Mouse (Mus musculus) small intestine, adult 2 months (tissue): ENCODE results near the gene Zbtb25. TPM values are rescaled to one million over a fixed set of nuclear protein-coding genes. Genes with fewer than 3 reads are reported as not detected.
A peak's percentile ranks its signal among the peaks of the same experiment; 100 is the strongest.

ENCODE experiments used
- H3K27ac ChIP-seq: fragments of 200-500 bp; 2 replicates; pipeline ENCODE4 v1.5.1; 2012; ENCODE audit warnings: low read depth, low read length, control low read depth, inconsistent platforms; ENCODE audit not compliant: insufficient read depth
- H3K27me3 ChIP-seq: fragments of 200-500 bp; 2 replicates; pipeline ENCODE4 v1.6.1; 2012; ENCODE audit warnings: mild to moderate bottlenecking, moderate library complexity, low read length, inconsistent platforms; ENCODE audit not compliant: control insufficient read depth, insufficient read depth
- H3K36me3 ChIP-seq: fragments of 200-500 bp; 2 replicates; pipeline ENCODE4 v1.6.1; 2012; ENCODE audit warnings: mild to moderate bottlenecking, low read length, control low read depth, inconsistent platforms; ENCODE audit not compliant: control insufficient read depth, insufficient read depth
- H3K4me1 ChIP-seq: fragments of 200-500 bp; 2 replicates; pipeline ENCODE4 v1.6.1; 2012; ENCODE audit warnings: low read length, inconsistent platforms, mixed read lengths; ENCODE audit not compliant: control insufficient read depth, insufficient read depth, insufficient read length
- H3K4me3 ChIP-seq: fragments of 200-500 bp; 2 replicates; pipeline ENCODE4 v1.5.1; 2012; ENCODE audit warnings: low read depth, mild to moderate bottlenecking, control low read depth, inconsistent platforms, low read length, moderate library complexity
- CTCF ChIP-seq: fragments of 200-500 bp; IDR thresholded peaks from 2 replicates; pipeline ENCODE4 v1.5.1; 2012; ENCODE audit warnings: low read depth, mild to moderate bottlenecking, control low read depth, inconsistent platforms, low read length, moderate library complexity, mixed read lengths; ENCODE audit not compliant: insufficient replicate concordance, insufficient read length; ENCODE audit errors: extremely low read depth
- POLR2A ChIP-seq: fragments of 200-500 bp; IDR thresholded peaks from 2 replicates; pipeline ENCODE4 v1.6.1; 2012; ENCODE audit warnings: low read depth, mild to moderate bottlenecking, control low read depth, inconsistent platforms, low read length, moderate library complexity
- WGBS: fragments of 180-500 bp; shearing (Covaris S2); methylation state at CpG from one replicate; pipeline ENCODE4 v1.1.7; 2018; 5-methylcytosine and 5-hydroxymethylcytosine counted together
- polyA plus RNA-seq: library from polyadenylated mRNA; depleted of rRNA; stranded (reverse); fragments of >200 nt; gene quantifications from 2 replicates; pipeline ENCODE4 v1.2.3, GENCODE M21; 2012

Gene Zbtb25
- polyA plus RNA-seq, 1 experiment = 2.2 TPM

DNA sequence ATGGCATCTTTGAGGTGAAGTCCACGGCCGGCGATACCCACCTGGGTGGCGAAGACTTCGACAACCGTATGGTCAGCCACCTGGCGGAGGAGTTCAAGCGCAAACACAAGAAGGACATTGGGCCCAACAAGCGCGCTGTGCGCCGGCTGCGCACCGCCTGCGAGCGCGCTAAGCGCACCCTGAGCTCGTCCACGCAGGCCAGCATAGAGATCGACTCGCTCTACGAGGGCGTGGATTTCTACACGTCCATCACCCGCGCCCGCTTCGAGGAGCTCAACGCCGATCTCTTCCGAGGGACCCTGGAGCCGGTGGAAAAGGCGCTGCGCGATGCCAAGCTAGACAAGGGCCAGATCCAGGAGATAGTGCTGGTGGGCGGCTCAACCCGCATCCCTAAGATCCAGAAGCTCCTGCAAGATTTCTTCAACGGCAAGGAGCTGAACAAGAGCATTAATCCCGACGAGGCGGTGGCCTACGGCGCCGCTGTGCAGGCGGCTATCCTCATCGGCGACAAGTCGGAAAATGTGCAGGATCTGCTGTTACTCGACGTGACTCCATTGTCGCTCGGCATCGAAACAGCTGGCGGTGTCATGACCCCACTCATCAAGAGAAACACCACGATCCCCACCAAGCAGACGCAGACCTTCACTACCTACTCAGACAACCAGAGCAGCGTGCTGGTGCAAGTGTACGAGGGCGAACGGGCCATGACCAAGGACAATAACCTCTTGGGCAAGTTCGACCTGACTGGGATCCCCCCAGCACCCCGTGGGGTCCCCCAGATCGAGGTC, 36.0 kb upstream of the Zbtb25 start:
- Histone ChIP-seq H3K27me3 (peaks cover 20% of the 10 kb centered on the region), H3K4me3 (peak overlapping the region; percentile 90), H3K4me1 (peaks cover 16% of the 10 kb centered on the region), H3K27ac (no peak overlapping the region), H3K36me3 (no peaks in the 10 kb centered on the region)
- TF ChIP-seq CTCF = no peak
- TF ChIP-seq POLR2A = no peak
- 5% methylated on average over 64 of the region's 64 CpGs for WGBS

DNA sequence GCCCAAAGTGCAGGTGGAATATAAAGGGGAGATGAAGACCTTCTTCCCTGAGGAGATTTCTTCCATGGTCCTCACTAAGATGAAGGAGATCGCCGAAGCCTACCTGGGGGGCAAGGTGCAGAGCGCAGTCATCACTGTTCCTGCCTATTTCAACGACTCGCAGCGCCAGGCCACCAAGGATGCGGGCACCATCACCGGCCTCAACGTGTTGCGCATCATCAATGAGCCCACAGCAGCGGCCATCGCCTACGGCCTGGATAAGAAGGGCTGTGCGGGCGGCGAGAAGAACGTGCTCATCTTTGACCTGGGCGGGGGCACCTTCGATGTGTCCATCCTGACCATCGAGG, 35.4 kb upstream of the Zbtb25 start:
- Histone ChIP-seq H3K27me3 (peaks cover 20% of the 10 kb centered on the region), H3K27ac (no peak overlapping the region), H3K4me3 (peak overlapping the region; percentile 90), H3K36me3 (no peaks in the 10 kb centered on the region), H3K4me1 (peaks cover 16% of the 10 kb centered on the region)
- TF ChIP-seq CTCF (no peak), POLR2A (no peak)
- WGBS = 10% methylated on average over 20 of the region's 20 CpGs

DNA sequence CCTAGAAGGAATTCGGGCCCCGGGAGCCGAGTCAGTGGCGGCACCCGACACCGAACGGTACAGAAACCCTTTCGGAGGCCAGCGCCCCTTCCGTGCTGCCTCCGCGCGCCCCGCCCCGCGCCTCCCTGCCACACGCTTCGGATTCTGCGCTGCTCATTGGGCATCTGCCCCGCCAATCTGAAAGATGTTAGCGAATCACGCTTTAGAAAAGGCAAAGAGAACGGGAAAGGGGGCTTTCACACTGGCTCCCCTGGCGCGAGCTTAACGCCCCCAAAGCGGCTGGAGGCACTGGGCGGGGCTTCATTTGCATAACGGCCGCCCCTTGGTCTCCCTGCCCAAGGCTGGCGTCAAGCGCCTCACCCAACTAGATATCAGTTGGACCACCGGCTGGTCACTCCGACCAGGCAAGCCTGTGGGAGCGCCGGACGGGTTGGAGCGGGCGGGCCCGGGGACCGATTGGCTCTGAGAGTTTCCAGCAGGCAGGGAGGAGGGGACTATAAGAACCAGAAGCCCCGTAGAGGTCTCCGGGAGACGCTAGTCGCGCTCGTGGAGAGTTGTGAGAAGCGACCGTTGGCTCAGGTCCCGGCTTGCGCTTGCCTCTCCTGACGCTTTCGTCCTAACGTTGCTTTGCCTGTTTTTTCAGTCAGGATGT, 34.6 kb upstream of the Zbtb25 start, which contains the start of gene Hspa2:
TSS of gene Hspa2 (plus strand) at position 291 of the 652 bp plus-strand sequence.
- TF ChIP-seq CTCF (no peak), POLR2A (peak; percentile 96)
- WGBS = under 1% methylated on average over 54 of the region's 54 CpGs
- Histone ChIP-seq H3K4me3 (peak within 1 kb of the TSS; percentile 90), H3K27ac (peak within 1 kb of the TSS; percentile 80), H3K4me1 (peaks cover 16% of the 10 kb centered on the region), H3K27me3 (peaks cover 20% of the 10 kb centered on the region), H3K36me3 (no peaks in the 10 kb centered on the region)

DNA sequence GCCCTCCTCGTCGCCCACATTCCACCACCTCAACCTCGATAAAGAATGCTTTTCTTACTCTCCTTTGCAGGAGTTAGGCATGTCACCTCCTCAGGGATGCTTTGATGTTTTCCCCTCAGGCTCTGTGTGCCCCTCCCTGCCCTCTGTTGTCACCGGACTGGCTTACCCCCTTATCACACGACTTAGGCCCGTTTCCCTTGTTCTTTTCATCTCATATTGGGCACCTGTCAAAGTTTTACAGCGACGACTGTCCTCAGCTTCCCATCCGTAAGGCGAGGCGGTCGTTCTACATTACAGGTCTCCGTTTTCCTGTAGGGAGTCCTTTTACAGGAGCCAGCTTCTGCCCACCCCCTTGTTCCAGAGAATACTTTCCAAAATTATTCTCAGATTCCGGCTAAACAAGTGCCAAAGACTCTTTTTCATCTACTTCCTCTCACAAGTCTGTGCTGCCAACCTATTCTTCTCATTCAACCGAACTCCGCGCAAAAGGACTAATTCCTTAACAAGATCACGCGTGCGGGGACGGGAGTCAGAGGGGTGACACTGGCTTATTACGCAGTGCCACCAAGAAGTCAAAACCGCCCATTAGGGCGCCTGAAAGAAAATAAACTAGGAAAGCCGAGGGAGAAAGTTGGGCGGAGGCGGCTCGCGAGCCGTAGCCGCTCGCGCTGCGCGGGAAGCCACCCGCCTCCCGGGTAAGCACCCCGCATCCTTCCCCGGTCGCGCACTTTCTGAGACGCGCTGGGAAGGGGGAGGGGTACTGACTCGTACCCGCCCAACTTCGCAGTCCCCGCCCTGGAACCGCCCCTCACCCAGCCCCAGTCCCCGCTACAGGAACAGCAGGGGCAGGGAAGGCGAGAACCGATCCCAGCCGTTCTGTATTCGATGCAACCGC, 33.8 kb upstream of the Zbtb25 start:
- Histone ChIP-seq H3K27ac (peak overlapping the region; percentile 80), H3K4me1 (peaks cover 16% of the 10 kb centered on the region), H3K36me3 (no peaks in the 10 kb centered on the region), H3K4me3 (peak overlapping the region; percentile 90), H3K27me3 (peaks cover 20% of the 10 kb centered on the region)
- TF ChIP-seq POLR2A (no peak), CTCF (no peak)
- 4% methylated on average over 54 of the region's 54 CpGs for WGBS

DNA sequence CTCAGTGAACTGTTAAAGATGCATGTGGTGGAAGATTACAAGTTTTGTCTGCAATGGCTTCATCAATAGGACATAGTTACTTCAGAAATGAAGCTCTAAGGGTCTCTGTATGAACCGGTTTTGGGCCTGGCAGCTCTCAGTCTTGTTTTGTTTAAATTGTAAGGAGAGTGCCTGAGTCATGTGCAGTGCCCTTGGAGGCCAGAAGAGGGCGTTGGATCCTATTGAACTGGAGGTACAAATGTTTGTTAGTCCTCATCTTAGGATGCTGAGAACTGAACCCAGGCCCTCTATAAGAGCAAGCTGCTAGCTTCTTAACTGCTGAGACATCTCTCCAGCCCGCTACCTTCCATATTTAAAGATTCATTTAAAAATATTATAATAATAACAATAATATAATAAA, 32.3 kb upstream of the Zbtb25 start:
- 64% methylated on average over 3 of the region's 3 CpGs for WGBS
- no peak overlapping the region for H3K27ac ChIP-seq
- peak; percentile 15; the same call in 1 of the 2 replicates for TF ChIP-seq CTCF
- TF ChIP-seq POLR2A = no peak
- H3K36me3 ChIP-seq = no peaks in the 10 kb centered on the region
- no peak overlapping the region for H3K4me3 ChIP-seq
- H3K4me1 ChIP-seq = peaks cover 16% of the 10 kb centered on the region
- H3K27me3 ChIP-seq = peaks cover 20% of the 10 kb centered on the region

DNA sequence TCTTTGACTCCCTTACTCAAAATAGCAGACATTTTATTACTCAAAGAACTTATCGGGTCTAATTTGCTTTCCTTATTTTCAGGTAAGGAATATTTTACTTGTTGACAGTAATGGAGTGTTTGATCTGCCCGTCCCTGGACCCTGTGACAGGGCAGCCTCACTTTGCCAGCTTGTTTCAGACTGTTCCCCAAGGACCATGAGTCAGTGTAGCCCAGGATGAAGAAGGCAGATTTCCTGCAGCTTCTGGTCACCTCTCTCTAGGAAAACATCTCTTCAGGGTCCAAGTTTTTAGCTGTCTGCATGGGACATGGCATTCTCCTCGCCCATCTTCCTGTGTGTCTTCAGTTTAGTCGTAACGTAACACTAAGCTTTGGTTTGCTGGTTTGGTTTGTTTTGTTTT, 27.9 kb upstream of the Zbtb25 start:
- Histone ChIP-seq H3K36me3 (no peaks in the 10 kb centered on the region), H3K4me3 (no peak overlapping the region), H3K4me1 (no peaks in the 10 kb centered on the region), H3K27me3 (no peaks in the 10 kb centered on the region; the same call in 1 of the 2 replicates), H3K27ac (no peak overlapping the region)
- TF ChIP-seq POLR2A = no peak
- TF ChIP-seq CTCF = no peak
- whole genome bisulfite sequencing = 89% methylated on average over 5 of the region's 5 CpGs
